Mouse (Mus musculus): Measurements from ENCODE around the gene Mrpl39. TPM values are rescaled to one million over a fixed set of nuclear protein-coding genes. Genes with fewer than 3 reads are reported as not detected.

The Mrpl39 gene
- polyA plus RNA-seq, 1 experiment from 2014 or later, result 45.0 TPM

DNA sequence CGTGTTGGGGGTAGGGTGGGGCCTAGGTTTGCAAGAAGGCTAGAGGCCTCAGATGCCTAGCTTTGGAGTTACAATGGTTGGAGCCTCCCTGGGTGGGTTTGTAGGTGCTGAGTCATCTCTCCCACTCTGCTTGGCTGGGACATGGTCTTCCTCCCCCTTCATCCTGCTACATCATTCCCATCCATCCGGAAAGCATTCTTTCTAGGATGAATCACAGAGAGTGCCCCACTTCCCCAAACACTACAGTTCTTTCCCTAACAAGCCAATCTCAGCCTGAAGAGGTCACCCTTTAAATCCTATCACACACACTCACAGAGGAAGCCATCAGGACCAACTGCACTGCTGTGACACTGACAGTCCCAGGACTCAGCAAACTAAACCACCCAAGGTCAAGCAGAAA, 14.9 kb downstream of the Mrpl39 start:
- H3K9me3 ChIP-seq, result no peaks in the 10 kb centered on the region
- WGBS, result 93% methylated on average over 2 of the region's 2 CpGs
- H3K4me1 ChIP-seq, result no peaks in the 10 kb centered on the region
- ATAC-seq (ENCODE audit: insufficient number of reproducible peaks, insufficient read depth, low FRiP score, low TSS enrichment), result no peak
- no peak overlapping the region for H3K9ac ChIP-seq
- H3K36me3 ChIP-seq, result peaks cover 58% of the 10 kb centered on the region
- no peak overlapping the region for H3K4me3 ChIP-seq
- H3K27ac ChIP-seq, result no peak overlapping the region
- no peak overlapping the region for H3K4me2 ChIP-seq (replicated peaks)
- no peaks in the 10 kb centered on the region for H3K27me3 ChIP-seq

GRCm38 (mm10) chr16:84718250-84718649, 17.3 kb downstream of the Mrpl39 start:
- Histone ChIP-seq H3K4me3 (no peak overlapping the region), H3K27ac (no peak overlapping the region), H3K9me3 (no peaks in the 10 kb centered on the region), H3K27me3 (no peaks in the 10 kb centered on the region), H3K9ac (no peak overlapping the region), H3K4me1 (no peaks in the 10 kb centered on the region), H3K36me3 (peaks cover 42% of the 10 kb centered on the region), H3K4me2 (replicated peaks) (no peak overlapping the region)
- ATAC-seq (ENCODE audit: insufficient number of reproducible peaks, insufficient read depth, low FRiP score, low TSS enrichment), result no peak
- WGBS, result 98% methylated on average over 4 of the region's 4 CpGs

GRCm38 (mm10) chr16:84717618-84718248, 17.8 kb downstream of the Mrpl39 start:
- Histone ChIP-seq H3K4me3 (no peak overlapping the region), H3K27ac (no peak overlapping the region), H3K9ac (no peak overlapping the region), H3K9me3 (no peaks in the 10 kb centered on the region), H3K36me3 (peaks cover 36% of the 10 kb centered on the region), H3K27me3 (no peaks in the 10 kb centered on the region), H3K4me2 (replicated peaks) (no peak overlapping the region), H3K4me1 (no peaks in the 10 kb centered on the region)
- ATAC-seq (ENCODE audit: insufficient number of reproducible peaks, insufficient read depth, low FRiP score, low TSS enrichment), result no peak
- 97% methylated on average over 10 of the region's 10 CpGs for WGBS

- no peak for ATAC-seq (ENCODE audit: insufficient number of reproducible peaks, insufficient read depth, low FRiP score, low TSS enrichment)
- 87% methylated on average over 13 of the region's 13 CpGs for WGBS
- H3K36me3 ChIP-seq, result peaks cover 29% of the 10 kb centered on the region
Measured at GRCm38 (mm10) chr16:84716724-84717617, 18.6 kb downstream of the Mrpl39 start.

GRCm38 (mm10) chr16:84716197-84716596, 19.3 kb downstream of the Mrpl39 start:
- H3K9ac ChIP-seq, result no peak overlapping the region
- no peak overlapping the region for H3K4me2 ChIP-seq (replicated peaks)
- WGBS, result 88% methylated on average over 7 of the region's 7 CpGs
- H3K9me3 ChIP-seq, result no peaks in the 10 kb centered on the region
- no peak overlapping the region for H3K27ac ChIP-seq
- no peaks in the 10 kb centered on the region for H3K4me1 ChIP-seq
- no peaks in the 10 kb centered on the region for H3K27me3 ChIP-seq
- no peak overlapping the region for H3K4me3 ChIP-seq
- peaks cover 21% of the 10 kb centered on the region for H3K36me3 ChIP-seq
- no peak for ATAC-seq (ENCODE audit: insufficient number of reproducible peaks, insufficient read depth, low FRiP score, low TSS enrichment)

More at GRCm38 (mm10) chr16:84716724-84717617, 18.6 kb downstream of the Mrpl39 start:
- no peaks in the 10 kb centered on the region for H3K9me3 ChIP-seq
- no peak overlapping the region for H3K4me3 ChIP-seq
- no peak overlapping the region for H3K27ac ChIP-seq
- H3K4me2 ChIP-seq (replicated peaks), result no peak overlapping the region
- no peaks in the 10 kb centered on the region for H3K27me3 ChIP-seq
- no peak overlapping the region for H3K9ac ChIP-seq
- no peaks in the 10 kb centered on the region for H3K4me1 ChIP-seq

DNA sequence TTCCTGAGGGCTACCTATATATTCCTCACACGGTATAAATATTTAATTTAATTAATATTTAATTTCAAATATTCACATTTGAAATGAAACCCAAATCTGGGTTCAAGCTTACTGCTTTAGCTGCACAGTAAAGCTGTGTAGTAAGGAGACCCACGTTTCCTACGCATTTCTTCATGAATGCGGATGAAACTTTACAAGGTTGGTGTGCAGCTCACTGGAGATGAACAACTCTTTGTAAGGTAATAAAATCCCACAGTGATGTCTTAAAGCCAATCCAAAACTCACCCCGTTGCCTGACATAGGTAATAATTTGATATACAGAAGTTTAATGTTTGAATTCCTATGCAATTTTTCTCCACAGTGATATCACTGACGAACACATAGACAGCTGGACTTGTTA, 20.6 kb downstream of the Mrpl39 start:
- Histone ChIP-seq H3K4me2 (replicated peaks) (no peak overlapping the region), H3K9me3 (no peaks in the 10 kb centered on the region), H3K9ac (no peak overlapping the region), H3K4me3 (no peak overlapping the region), H3K4me1 (no peaks in the 10 kb centered on the region), H3K27me3 (no peaks in the 10 kb centered on the region), H3K27ac (no peak overlapping the region), H3K36me3 (peaks cover 11% of the 10 kb centered on the region; the same call in 1 of the 2 replicates)
- ATAC-seq (ENCODE audit: insufficient number of reproducible peaks, insufficient read depth, low FRiP score, low TSS enrichment), result no peak
- 89% methylated on average over 6 of the region's 6 CpGs for WGBS

DNA sequence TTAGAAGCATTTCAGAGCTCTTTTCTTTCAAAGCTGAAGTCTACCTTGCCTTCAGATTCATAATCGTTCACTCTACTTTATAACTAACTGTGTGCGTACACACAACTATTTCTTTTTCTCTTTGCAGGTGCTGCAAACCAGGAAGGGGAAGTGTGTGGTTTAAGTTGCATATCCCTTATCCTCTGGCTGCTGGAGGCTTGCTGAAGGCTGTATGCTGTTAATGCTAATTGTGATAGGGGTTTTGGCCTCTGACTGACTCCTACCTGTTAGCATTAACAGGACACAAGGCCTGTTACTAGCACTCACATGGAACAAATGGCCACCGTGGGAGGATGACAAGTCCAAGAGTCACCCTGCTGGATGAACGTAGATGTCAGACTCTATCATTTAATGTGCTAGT, 21.6 kb downstream of the Mrpl39 start:
- Histone ChIP-seq H3K27ac (no peak overlapping the region), H3K9ac (no peak overlapping the region), H3K4me1 (no peaks in the 10 kb centered on the region), H3K27me3 (no peaks in the 10 kb centered on the region), H3K4me3 (no peak overlapping the region), H3K36me3 (peaks cover 11% of the 10 kb centered on the region; the same call in 1 of the 2 replicates), H3K9me3 (no peaks in the 10 kb centered on the region), H3K4me2 (replicated peaks) (no peak overlapping the region)
- no peak for ATAC-seq (ENCODE audit: insufficient number of reproducible peaks, insufficient read depth, low FRiP score, low TSS enrichment)
- 89% methylated on average over 4 of the region's 4 CpGs for WGBS

DNA sequence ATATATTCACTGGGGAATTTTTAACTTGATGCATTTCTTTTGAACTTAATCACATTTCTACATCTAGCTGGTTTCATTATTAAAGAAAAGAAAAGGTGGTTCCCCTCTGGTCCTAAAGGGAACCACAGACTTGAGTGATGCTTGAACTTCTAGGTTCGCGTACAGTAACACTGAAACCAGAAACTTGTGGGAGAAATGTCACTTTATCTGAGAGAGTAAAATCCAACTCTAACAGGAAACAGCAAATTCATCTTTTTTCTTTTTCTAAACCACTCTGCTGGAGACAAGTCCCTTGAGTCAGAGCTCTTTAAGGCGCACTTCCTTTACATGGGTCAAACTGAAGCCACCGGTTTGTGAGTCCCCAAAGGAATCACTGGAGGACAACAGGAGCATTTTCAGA, 22.4 kb downstream of the Mrpl39 start:
- Histone ChIP-seq H3K27ac (no peak overlapping the region), H3K27me3 (no peaks in the 10 kb centered on the region), H3K9ac (no peak overlapping the region), H3K36me3 (peaks cover 3% of the 10 kb centered on the region; the same call in 1 of the 2 replicates), H3K9me3 (no peaks in the 10 kb centered on the region), H3K4me3 (no peak overlapping the region), H3K4me1 (no peaks in the 10 kb centered on the region), H3K4me2 (replicated peaks) (no peak overlapping the region)
- ATAC-seq (ENCODE audit: insufficient number of reproducible peaks, insufficient read depth, low FRiP score, low TSS enrichment), result no peak
- 80% methylated on average over 4 of the region's 4 CpGs for WGBS

- no peaks in the 10 kb centered on the region for H3K9me3 ChIP-seq
- H3K27me3 ChIP-seq, result peaks cover 5% of the 10 kb centered on the region; the same call in 1 of the 2 replicates
- no peak overlapping the region for H3K4me2 ChIP-seq (replicated peaks)
- no peak overlapping the region for H3K4me3 ChIP-seq
- no peak overlapping the region for H3K9ac ChIP-seq
- H3K4me1 ChIP-seq, result no peaks in the 10 kb centered on the region
- ATAC-seq (ENCODE audit: insufficient number of reproducible peaks, insufficient read depth, low FRiP score, low TSS enrichment), result no peak
- H3K36me3 ChIP-seq, result no peaks in the 10 kb centered on the region
- H3K27ac ChIP-seq, result no peak overlapping the region
- 76% methylated on average over 2 of the region's 2 CpGs for WGBS
Measured at GRCm38 (mm10) chr16:84708649-84709048, 26.9 kb downstream of the Mrpl39 start.

DNA sequence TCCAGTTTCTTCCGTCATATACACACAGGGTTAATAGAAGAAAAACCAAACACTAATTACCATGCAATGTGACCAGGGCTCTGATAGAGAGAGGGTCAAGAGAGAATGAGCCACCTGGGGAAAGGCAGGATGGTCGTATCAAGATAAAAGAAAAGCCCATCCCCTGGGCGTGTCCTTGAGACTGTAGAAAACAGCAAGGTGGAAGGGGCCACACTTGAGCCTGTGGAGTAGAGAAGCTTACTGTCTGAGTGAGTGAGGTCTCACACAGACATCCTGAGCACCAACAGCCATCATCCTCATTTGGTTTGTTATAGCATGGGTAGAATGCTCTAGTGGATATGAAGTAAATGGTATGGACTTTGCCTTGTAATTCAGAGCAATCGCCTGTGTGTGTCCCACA, 27.7 kb downstream of the Mrpl39 start:
- Histone ChIP-seq H3K9ac (no peak overlapping the region), H3K27ac (no peak overlapping the region), H3K27me3 (peaks cover 8% of the 10 kb centered on the region; the same call in 1 of the 2 replicates), H3K4me1 (no peaks in the 10 kb centered on the region), H3K4me3 (no peak overlapping the region), H3K4me2 (replicated peaks) (no peak overlapping the region), H3K36me3 (no peaks in the 10 kb centered on the region), H3K9me3 (no peaks in the 10 kb centered on the region)
- no peak for ATAC-seq (ENCODE audit: insufficient number of reproducible peaks, insufficient read depth, low FRiP score, low TSS enrichment)
- WGBS, result 60% methylated on average over 4 of the region's 4 CpGs

GRCm38 (mm10) chr16:84706571-84706970, 29.0 kb downstream of the Mrpl39 start:
- Histone ChIP-seq H3K9ac (no peak overlapping the region), H3K9me3 (no peaks in the 10 kb centered on the region), H3K4me1 (no peaks in the 10 kb centered on the region), H3K27ac (no peak overlapping the region), H3K4me2 (replicated peaks) (no peak overlapping the region), H3K4me3 (no peak overlapping the region), H3K36me3 (no peaks in the 10 kb centered on the region), H3K27me3 (peaks cover 8% of the 10 kb centered on the region; the same call in 1 of the 2 replicates)
- 87% methylated on average over 6 of the region's 6 CpGs for WGBS
- ATAC-seq (ENCODE audit: insufficient number of reproducible peaks, insufficient read depth, low FRiP score, low TSS enrichment), result no peak

GRCm38 (mm10) chr16:84705507-84705906, 30.0 kb downstream of the Mrpl39 start:
- no peak overlapping the region for H3K9ac ChIP-seq
- H3K4me3 ChIP-seq, result no peak overlapping the region
- no peak overlapping the region for H3K4me2 ChIP-seq (replicated peaks)
- no peak for ATAC-seq (ENCODE audit: insufficient number of reproducible peaks, insufficient read depth, low FRiP score, low TSS enrichment)
- 75% methylated on average over 5 of the region's 5 CpGs for WGBS
- H3K36me3 ChIP-seq, result no peaks in the 10 kb centered on the region
- no peaks in the 10 kb centered on the region for H3K9me3 ChIP-seq
- H3K4me1 ChIP-seq, result no peaks in the 10 kb centered on the region
- H3K27me3 ChIP-seq, result peaks cover 8% of the 10 kb centered on the region; the same call in 1 of the 2 replicates
- no peak overlapping the region for H3K27ac ChIP-seq

Measured in embryonic facial prominence, embryonic 12.5 days (tissue).